Mouse (Mus musculus) embryonic fibroblast, embryonic 13.5 days (primary cell): Measurements from ENCODE around the gene Rreb1.

Source experiments
- CTCF ChIP-seq: IDR thresholded peaks from 2 replicates; pipeline ENCODE4 v1.5.1; 2011; ENCODE audit warnings: mild to moderate bottlenecking, control low read depth, low read length, moderate library complexity, borderline replicate concordance; ENCODE audit not compliant: insufficient read depth
- POLR2A ChIP-seq: IDR thresholded peaks from 2 replicates; pipeline ENCODE4 v1.6.1; 2011; ENCODE audit warnings: low read depth, mild to moderate bottlenecking, control low read depth, low read length, moderate library complexity

GRCm38 (mm10) chr13:37994405-37994749 lies 216.2 kb downstream of the Rreb1 start:
- no peak for TF ChIP-seq POLR2A
- no peak for TF ChIP-seq CTCF
